Mouse (Mus musculus) liver, adult 2 months (tissue): ENCODE results near the gene Hyal2.

ENCODE experiments used
- CTCF ChIP-seq: fragments of 200-500 bp; IDR thresholded peaks from 2 replicates; pipeline ENCODE4 v1.5.1; 2011; ENCODE audit warnings: low read depth, low read length, control low read depth
- POLR2A ChIP-seq: fragments of 200-500 bp; IDR thresholded peaks from 2 replicates; pipeline ENCODE4 v1.6.1; 2011; ENCODE audit warnings: low read length, control low read depth; ENCODE audit not compliant: insufficient read depth; ENCODE audit errors: extremely low read depth

DNA sequence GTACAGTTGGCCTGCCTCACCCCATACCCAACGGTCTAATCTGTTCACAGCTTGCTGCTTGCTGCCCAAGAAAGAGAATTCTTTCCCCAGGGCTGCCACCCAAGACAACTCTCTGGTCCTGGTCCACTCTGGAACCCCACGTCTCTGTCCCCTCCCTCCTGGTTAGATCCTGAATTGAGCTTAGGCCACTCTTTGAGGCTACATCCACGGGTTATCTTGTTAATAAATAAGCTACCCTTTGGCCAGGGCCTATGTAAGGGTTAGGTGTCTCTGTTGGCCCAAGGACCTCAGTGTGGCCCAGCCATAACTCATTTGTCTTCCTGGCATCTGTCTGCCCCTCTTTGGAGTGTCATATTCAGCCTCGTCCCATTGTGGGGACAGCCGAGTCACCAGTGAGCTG lies 30.6 kb downstream of the Hyal2 start:
- TF ChIP-seq CTCF, result no peak
- TF ChIP-seq POLR2A, result no peak
